Mouse (Mus musculus): ENCODE results near the gene Rimbp3. TPM values are rescaled to one million over a fixed set of nuclear protein-coding genes. Genes with fewer than 3 reads are reported as not detected.

The Rimbp3 gene
- total and polyA plus RNA-seq, 3 experiments: 0.06 to 0.34 TPM; not detected in 1

GRCm38 (mm10) chr16:17237634-17238033, 29.2 kb downstream of the Rimbp3 start:
- Histone ChIP-seq H3K9me3 (replicated peaks; ENCODE audit: low read length) (no peaks in the 10 kb centered on the region), H3K4me1 (ENCODE audit: control insufficient read depth in 1 of 2, insufficient read depth in 2 of 2) (peaks cover 11 to 31% of the 10 kb centered on the region in 2 experiments), H3K36me3 (replicated peaks in 1 of 2; ENCODE audit: control insufficient read depth in 1 of 2, insufficient read depth in 1 of 2, low read length in 1 of 2) (peaks cover 0 to 14% of the 10 kb centered on the region in 2 experiments), H3K4me3 (replicated peaks in 1 of 3; ENCODE audit: low read depth in 2 of 3, low read length in 2 of 3, poor library complexity in 1 of 3) (no peak overlapping the region), H3K4me2 (ENCODE audit: insufficient read depth, low read depth, poor library complexity, severe bottlenecking) (no peak overlapping the region), H3K27me3 (replicated peaks) (no peaks in the 10 kb centered on the region), H3K9ac (ENCODE audit: insufficient read depth, low read depth) (no peak overlapping the region), H3K79me2 (replicated peaks; ENCODE audit: control insufficient read depth, extremely low read depth, insufficient read depth, poor library complexity, severe bottlenecking) (peaks cover 39% of the 10 kb centered on the region), H3K27ac (ENCODE audit: insufficient read depth, low read depth) (no peak overlapping the region)
- no peak for DNase-seq (ENCODE audit: extremely low read depth)
- no peak for TF ChIP-seq EP300 (IDR thresholded peaks at IDR 0.05; ENCODE audit: low read length)
- no peak for TF ChIP-seq USF2 (conservative IDR thresholded peaks at IDR 0.05; ENCODE audit: low read depth, low read length)
- no peak for TF ChIP-seq MYC (IDR thresholded peaks at IDR 0.05; ENCODE audit: low read depth, low read length)
- no peak for TF ChIP-seq ZNF384 (IDR thresholded peaks at IDR 0.05; ENCODE audit: low read depth, low read length)
- no peak for TF ChIP-seq CHD2 (IDR thresholded peaks at IDR 0.05; ENCODE audit: low read length)
- TF ChIP-seq JUND (conservative IDR thresholded peaks at IDR 0.05; ENCODE audit: low read depth, low read length): no peak
- no peak for TF ChIP-seq ETS1 (conservative IDR thresholded peaks at IDR 0.05; ENCODE audit: low read depth, low read length)
- TF ChIP-seq HCFC1 (IDR thresholded peaks at IDR 0.05; ENCODE audit: low read depth, low read length): no peak
- no peak for TF ChIP-seq POLR2AphosphoS2 (IDR thresholded peaks at IDR 0.05; ENCODE audit: low read depth, low read length)
- TF ChIP-seq MEF2A (IDR thresholded peaks at IDR 0.05; ENCODE audit: borderline replicate concordance, low read depth, low read length): no peak
- no peak for TF ChIP-seq POLR2A (IDR thresholded peaks at IDR 0.05; ENCODE audit: low read depth, low read length)
- no peak for TF ChIP-seq E2F4 (IDR thresholded peaks at IDR 0.05; ENCODE audit: insufficient replicate concordance, low read depth, low read length)
- TF ChIP-seq MAFK (IDR thresholded peaks at IDR 0.05; ENCODE audit: insufficient replicate concordance, low read length): no peak
- in situ Hi-C loops (cut with MboI; ENCODE audit: low pct_ligation_motif_present, low pct_unique_long_range_greater_than_20kb, low sequenced_read_pairs) (no loop called here), dilution Hi-C loops (cut with MboI; ENCODE audit: extremely low pct_ligation_motif_present, extremely low pct_unique_long_range_greater_than_20kb, low sequenced_read_pairs) (no loop called here)

- H3K36me3 ChIP-seq (replicated peaks in 1 of 2; ENCODE audit: control insufficient read depth in 1 of 2, insufficient read depth in 1 of 2, low read length in 1 of 2): peaks cover 0 to 17% of the 10 kb centered on the region in 2 experiments
- in situ Hi-C loops (cut with MboI; ENCODE audit: low pct_ligation_motif_present, low pct_unique_long_range_greater_than_20kb, low sequenced_read_pairs) (no loop called here), dilution Hi-C loops (cut with MboI; ENCODE audit: extremely low pct_ligation_motif_present, extremely low pct_unique_long_range_greater_than_20kb, low sequenced_read_pairs) (no loop called here)
- H3K27me3 ChIP-seq (replicated peaks): no peaks in the 10 kb centered on the region
- H3K4me1 ChIP-seq (ENCODE audit: control insufficient read depth in 1 of 2, insufficient read depth in 2 of 2): peaks cover 11 to 32% of the 10 kb centered on the region in 2 experiments
- H3K9me3 ChIP-seq (replicated peaks; ENCODE audit: low read length): no peaks in the 10 kb centered on the region
- H3K9ac ChIP-seq (ENCODE audit: insufficient read depth, low read depth): no peak overlapping the region
- TF ChIP-seq TCF12 (IDR thresholded peaks at IDR 0.05; ENCODE audit: low read depth, low read length): no peak
- TF ChIP-seq NRF1 (IDR thresholded peaks at IDR 0.05; ENCODE audit: low read depth, low read length): no peak
- TF ChIP-seq USF1 (IDR thresholded peaks at IDR 0.05; ENCODE audit: low read depth, low read length): no peak
- no peak for TF ChIP-seq GABPA (IDR thresholded peaks at IDR 0.05; ENCODE audit: insufficient replicate concordance, low read depth, low read length)
- no peak for TF ChIP-seq ZC3H11A (IDR thresholded peaks at IDR 0.05; ENCODE audit: low read depth, low read length)
- TF ChIP-seq HCFC1 (IDR thresholded peaks at IDR 0.05; ENCODE audit: low read depth, low read length): no peak
- TF ChIP-seq PAX5 (IDR thresholded peaks at IDR 0.05; ENCODE audit: low read length): no peak
- no peak for TF ChIP-seq ELF1 (IDR thresholded peaks at IDR 0.05; ENCODE audit: low read depth, low read length)
- no peak for TF ChIP-seq ZNF384 (IDR thresholded peaks at IDR 0.05; ENCODE audit: low read depth, low read length)
- no peak for TF ChIP-seq MYC (IDR thresholded peaks at IDR 0.05; ENCODE audit: low read depth, low read length)
- TF ChIP-seq E2F4 (IDR thresholded peaks at IDR 0.05; ENCODE audit: insufficient replicate concordance, low read depth, low read length): no peak
- TF ChIP-seq JUND (conservative IDR thresholded peaks at IDR 0.05; ENCODE audit: low read depth, low read length): no peak
- no peak for TF ChIP-seq USF2 (conservative IDR thresholded peaks at IDR 0.05; ENCODE audit: low read depth, low read length)
- DNase-seq (ENCODE audit: extremely low read depth): no peak
- no peak overlapping the region for H3K4me3 ChIP-seq (replicated peaks in 1 of 3; ENCODE audit: low read depth in 2 of 3, low read length in 2 of 3, poor library complexity in 1 of 3)
- H3K4me2 ChIP-seq (ENCODE audit: insufficient read depth, low read depth, poor library complexity, severe bottlenecking): no peak overlapping the region
- H3K27ac ChIP-seq (ENCODE audit: insufficient read depth, low read depth): no peak overlapping the region
- H3K79me2 ChIP-seq (replicated peaks; ENCODE audit: control insufficient read depth, extremely low read depth, insufficient read depth, poor library complexity, severe bottlenecking): peaks cover 36% of the 10 kb centered on the region
Measured at GRCm38 (mm10) chr16:17239409-17239808, 31.0 kb downstream of the Rimbp3 start.
